Mouse (Mus musculus) hindbrain, embryonic 12.5 days (tissue): Measurements from ENCODE around the gene Tbl1xr1. TPM values are rescaled to one million over a fixed set of nuclear protein-coding genes. Genes with fewer than 3 reads are reported as not detected.

ENCODE experiments used
- ATAC-seq: fragments of 200-750 bp; cut with Nextera tagmentation; 2 replicates; pipeline ENCODE4 v1.8.0; 2017; ENCODE audit warnings: moderate TSS enrichment; ENCODE audit not compliant: low FRiP score
- H3K27ac ChIP-seq: fragments of 300-500 bp; sonication (generic); 2 replicates; pipeline ENCODE4 v1.5.1; 2016; ENCODE audit warnings: mild to moderate bottlenecking
- H3K27me3 ChIP-seq: fragments of 300-500 bp; sonication (generic); 2 replicates; pipeline ENCODE4 v1.6.1; 2016; ENCODE audit warnings: mild to moderate bottlenecking
- H3K36me3 ChIP-seq: fragments of 300-500 bp; sonication (generic); 2 replicates; pipeline ENCODE4 v1.6.1; 2016; ENCODE audit warnings: mild to moderate bottlenecking
- H3K4me1 ChIP-seq: fragments of 300-500 bp; sonication (generic); 2 replicates; pipeline ENCODE4 v1.6.1; 2016
- H3K4me2 ChIP-seq: fragments of 300-500 bp; sonication (generic); replicated peaks from 2 replicates; pipeline ENCODE4 v1.6.1; 2016; ENCODE audit warnings: mild to moderate bottlenecking
- H3K4me3 ChIP-seq: fragments of 300-500 bp; sonication (generic); 2 replicates; pipeline ENCODE4 v1.5.1; 2016; ENCODE audit warnings: mild to moderate bottlenecking
- H3K9ac ChIP-seq: fragments of 300-500 bp; sonication (generic); 2 replicates; pipeline ENCODE4 v1.6.1; 2016; ENCODE audit warnings: mild to moderate bottlenecking, moderate library complexity
- H3K9me3 ChIP-seq: fragments of 300-500 bp; sonication (generic); replicated peaks from 2 replicates; pipeline ENCODE4 v1.6.1; 2016; ENCODE audit warnings: mild to moderate bottlenecking
- WGBS: fragments of 180-500 bp; shearing (Covaris S2); methylation state at CpG from one replicate; pipeline ENCODE4 v1.1.7; 2016; 5-methylcytosine and 5-hydroxymethylcytosine counted together
- polyA plus RNA-seq: library from polyadenylated mRNA; unstranded; fragments of >200 nt; fragmentation: Nextera tagmentation; extraction: Ambion mirVana; gene quantifications from 2 replicates; pipeline ENCODE4 v1.2.1, GENCODE M21; 2016

The Tbl1xr1 gene
- polyA plus RNA-seq, 1 experiment from 2014 or later = 33.3 TPM

DNA sequence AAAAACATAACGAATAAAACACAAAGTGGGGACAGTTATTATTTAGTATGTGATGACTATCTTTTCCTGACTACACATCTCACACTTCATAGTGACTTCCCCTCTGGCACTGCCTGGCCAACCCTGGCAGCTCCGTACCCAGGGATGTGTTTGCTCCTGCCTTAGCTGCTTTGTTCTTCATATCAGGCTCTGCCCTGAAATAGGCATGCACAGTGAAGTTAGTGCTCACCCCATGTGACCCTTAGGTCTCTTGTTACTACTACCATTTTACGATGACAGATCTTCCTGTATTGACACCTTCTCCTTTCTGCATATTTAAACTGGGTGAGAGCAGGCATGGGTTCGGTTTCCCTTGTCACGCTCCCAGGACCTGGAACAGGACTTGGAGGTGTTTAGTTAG lies 16.3 kb downstream of the Tbl1xr1 start:
- no peak overlapping the region for H3K27ac ChIP-seq
- 93% methylated on average over 5 of the region's 5 CpGs for WGBS
- H3K36me3 ChIP-seq = no peaks in the 10 kb centered on the region
- H3K4me1 ChIP-seq = peaks cover 11% of the 10 kb centered on the region; the same call in 1 of the 2 replicates
- H3K9ac ChIP-seq = no peak overlapping the region
- no peak for ATAC-seq
- no peaks in the 10 kb centered on the region for H3K27me3 ChIP-seq
- no peaks in the 10 kb centered on the region for H3K9me3 ChIP-seq
- no peak overlapping the region for H3K4me3 ChIP-seq
- H3K4me2 ChIP-seq = no peak overlapping the region

DNA sequence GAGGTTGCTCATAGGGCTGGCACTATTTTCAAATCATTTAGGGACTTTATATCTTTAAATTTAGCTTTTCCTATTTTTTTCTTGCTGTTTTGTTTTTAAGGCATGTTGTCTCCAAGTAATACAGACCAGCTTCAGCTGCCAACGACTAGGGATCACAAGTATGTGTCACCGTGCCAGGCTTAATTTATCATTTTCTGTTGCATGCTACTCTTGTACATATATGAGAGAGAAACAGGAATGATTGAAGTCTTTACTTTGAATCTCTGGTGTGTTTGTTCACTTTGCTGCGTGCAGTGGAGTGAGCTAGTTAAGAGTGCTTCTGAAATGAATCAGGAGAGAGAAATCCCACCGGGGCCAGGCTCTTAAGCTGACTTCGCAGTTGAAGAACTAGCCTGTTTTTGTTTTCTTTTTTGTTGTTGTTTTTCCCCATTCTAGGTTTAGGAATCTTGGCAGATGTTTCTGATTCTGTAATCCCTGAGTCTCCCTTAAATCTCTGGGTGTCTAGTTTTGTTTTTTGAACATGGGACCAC lies 27.6 kb downstream of the Tbl1xr1 start:
- Histone ChIP-seq H3K4me2 (no peak overlapping the region), H3K27me3 (no peaks in the 10 kb centered on the region), H3K9me3 (no peaks in the 10 kb centered on the region), H3K36me3 (no peaks in the 10 kb centered on the region), H3K27ac (no peak overlapping the region), H3K4me3 (no peak overlapping the region), H3K4me1 (peaks cover 18% of the 10 kb centered on the region), H3K9ac (no peak overlapping the region)
- WGBS = 58% methylated on average over 5 of the region's 5 CpGs
- ATAC-seq = no peak

DNA sequence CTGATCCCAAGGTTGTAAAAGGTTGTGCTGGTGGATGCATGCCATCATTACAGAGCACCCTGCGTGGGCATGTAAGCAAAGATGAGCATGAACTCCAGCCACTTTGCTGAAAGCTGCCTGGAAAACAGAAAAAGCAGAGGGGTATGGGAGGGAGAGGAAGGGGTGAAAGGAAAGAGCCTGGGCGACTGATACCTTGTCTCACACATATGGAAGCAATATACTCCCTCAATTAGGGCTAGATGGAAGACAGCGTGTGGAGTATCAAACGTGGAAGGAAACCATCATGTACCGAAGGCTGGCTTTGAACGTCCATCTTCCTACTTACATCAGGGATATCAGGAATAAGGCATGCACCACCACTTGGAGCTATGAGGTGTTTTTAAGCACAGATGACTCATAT lies 29.0 kb downstream of the Tbl1xr1 start:
- Histone ChIP-seq H3K4me1 (peaks cover 13% of the 10 kb centered on the region), H3K4me3 (no peak overlapping the region), H3K36me3 (no peaks in the 10 kb centered on the region), H3K27me3 (no peaks in the 10 kb centered on the region), H3K27ac (no peak overlapping the region), H3K9ac (no peak overlapping the region), H3K4me2 (no peak overlapping the region), H3K9me3 (no peaks in the 10 kb centered on the region)
- WGBS = 67% methylated on average over 6 of the region's 6 CpGs
- ATAC-seq = no peak

DNA sequence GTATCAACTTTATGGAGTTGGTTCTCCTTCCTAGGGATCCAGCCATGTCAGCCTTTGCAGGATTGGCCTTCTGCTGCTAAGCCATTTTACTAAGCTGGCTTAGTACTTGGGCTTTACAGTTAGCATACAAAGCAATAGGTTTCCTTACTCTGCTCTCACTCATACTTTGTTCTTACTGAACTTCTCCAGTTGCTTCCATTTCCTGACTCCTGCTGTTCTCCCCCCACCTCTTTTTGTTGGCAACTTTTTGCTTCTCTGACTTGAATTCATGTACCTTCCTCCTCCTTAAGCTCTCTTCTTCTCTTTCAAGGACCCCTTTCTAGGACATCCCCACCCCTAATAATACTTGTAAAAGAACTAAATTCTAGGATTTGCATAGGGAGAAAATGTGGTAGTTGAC lies 31.6 kb downstream of the Tbl1xr1 start:
- no peak for ATAC-seq
- no peaks in the 10 kb centered on the region for H3K27me3 ChIP-seq
- no peaks in the 10 kb centered on the region for H3K36me3 ChIP-seq

DNA sequence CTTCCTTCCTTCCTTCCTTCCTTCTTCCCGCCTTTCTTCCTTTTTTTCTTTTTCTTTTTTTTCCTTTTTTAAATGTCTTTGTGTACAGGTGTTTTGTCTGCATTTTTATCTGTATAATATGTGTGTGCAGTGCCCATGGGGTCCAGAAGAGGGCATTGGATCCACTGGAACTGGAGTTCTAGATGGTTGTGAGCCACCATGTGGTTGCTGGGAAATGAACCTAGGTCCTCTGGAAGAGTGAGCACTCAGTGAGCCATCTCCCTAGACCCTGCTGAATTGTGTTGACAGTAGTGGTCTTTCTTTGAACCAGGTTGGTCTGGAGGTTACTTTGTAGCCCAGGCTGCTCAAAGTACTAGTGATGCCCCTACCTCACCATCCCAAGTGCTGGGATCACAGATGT lies 33.2 kb downstream of the Tbl1xr1 start:
- peaks cover 4% of the 10 kb centered on the region; the same call in 1 of the 2 replicates for H3K4me1 ChIP-seq
- peaks cover 8% of the 10 kb centered on the region; the same call in 1 of the 2 replicates for H3K9me3 ChIP-seq
- H3K36me3 ChIP-seq = no peaks in the 10 kb centered on the region
- no peak for ATAC-seq
- H3K9ac ChIP-seq = no peak overlapping the region
- no peak overlapping the region for H3K27ac ChIP-seq
- H3K4me2 ChIP-seq = no peak overlapping the region
- H3K27me3 ChIP-seq = no peaks in the 10 kb centered on the region
- H3K4me3 ChIP-seq = no peak overlapping the region
- 74% methylated on average over 1 of the region's 1 CpGs for WGBS

More for the DNA sequence above, 31.6 kb downstream of the Tbl1xr1 start:
- no peak overlapping the region for H3K4me2 ChIP-seq
- no peak overlapping the region for H3K9ac ChIP-seq
- H3K27ac ChIP-seq = no peak overlapping the region
- H3K9me3 ChIP-seq = peaks cover 8% of the 10 kb centered on the region; the same call in 1 of the 2 replicates
- peaks cover 13% of the 10 kb centered on the region; the same call in 1 of the 2 replicates for H3K4me1 ChIP-seq
- H3K4me3 ChIP-seq = no peak overlapping the region

DNA sequence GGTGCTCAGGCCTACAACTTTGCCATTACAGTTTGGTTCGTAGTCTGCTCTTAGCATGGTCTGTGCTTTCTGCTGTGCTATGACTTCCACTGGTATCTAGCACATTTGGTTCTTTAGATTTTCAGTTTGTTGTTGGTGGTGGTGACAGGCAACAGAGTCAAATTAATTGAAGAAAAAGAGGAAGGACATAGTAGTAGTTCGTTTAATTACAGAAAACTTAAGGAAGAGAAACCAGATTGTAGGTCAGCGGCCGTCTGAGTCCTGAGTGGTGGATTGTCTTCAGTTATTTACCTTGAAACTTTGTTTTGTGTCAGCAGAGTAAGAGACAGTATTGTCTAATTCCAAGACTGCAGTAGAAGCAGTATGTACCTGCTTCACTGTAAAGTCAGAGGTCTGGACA lies 37.3 kb downstream of the Tbl1xr1 start:
- no peak overlapping the region for H3K27ac ChIP-seq
- no peak overlapping the region for H3K4me3 ChIP-seq
- 92% methylated on average over 4 of the region's 4 CpGs for WGBS
- H3K4me1 ChIP-seq = peaks cover 4% of the 10 kb centered on the region
- ATAC-seq = no peak
- H3K9ac ChIP-seq = no peak overlapping the region
- no peak overlapping the region for H3K4me2 ChIP-seq
- peaks cover 8% of the 10 kb centered on the region; the same call in 1 of the 2 replicates for H3K9me3 ChIP-seq
- no peaks in the 10 kb centered on the region for H3K36me3 ChIP-seq
- H3K27me3 ChIP-seq = no peaks in the 10 kb centered on the region

DNA sequence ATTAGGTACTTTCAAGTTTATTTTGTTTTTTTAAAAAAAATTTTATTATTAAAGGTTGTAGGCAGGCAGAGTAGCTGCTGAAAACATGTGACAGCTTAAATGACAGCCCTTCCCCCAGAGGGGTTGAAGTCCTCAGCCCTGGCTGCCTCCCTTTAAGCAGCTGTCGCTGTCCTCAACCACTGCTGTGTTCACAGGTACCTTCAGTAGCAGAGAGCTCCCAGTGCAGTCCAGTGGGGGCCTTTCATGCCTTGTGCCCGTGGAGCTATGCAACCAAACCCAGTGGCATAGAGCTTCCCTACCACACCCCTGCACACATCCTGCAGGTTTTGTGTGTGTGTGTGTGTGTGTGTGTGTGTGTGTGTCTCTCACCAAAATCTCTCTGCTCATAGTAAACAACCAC lies 38.8 kb downstream of the Tbl1xr1 start:
- H3K27ac ChIP-seq = no peak overlapping the region
- ATAC-seq = peak; percentile 74
- H3K27me3 ChIP-seq = no peaks in the 10 kb centered on the region
- no peaks in the 10 kb centered on the region for H3K36me3 ChIP-seq
- no peak overlapping the region for H3K4me2 ChIP-seq
- no peak overlapping the region for H3K9ac ChIP-seq
- H3K4me3 ChIP-seq = no peak overlapping the region
- WGBS = 42% methylated on average over 2 of the region's 2 CpGs
- peaks cover 8% of the 10 kb centered on the region; the same call in 1 of the 2 replicates for H3K9me3 ChIP-seq
- peaks cover 4% of the 10 kb centered on the region for H3K4me1 ChIP-seq

DNA sequence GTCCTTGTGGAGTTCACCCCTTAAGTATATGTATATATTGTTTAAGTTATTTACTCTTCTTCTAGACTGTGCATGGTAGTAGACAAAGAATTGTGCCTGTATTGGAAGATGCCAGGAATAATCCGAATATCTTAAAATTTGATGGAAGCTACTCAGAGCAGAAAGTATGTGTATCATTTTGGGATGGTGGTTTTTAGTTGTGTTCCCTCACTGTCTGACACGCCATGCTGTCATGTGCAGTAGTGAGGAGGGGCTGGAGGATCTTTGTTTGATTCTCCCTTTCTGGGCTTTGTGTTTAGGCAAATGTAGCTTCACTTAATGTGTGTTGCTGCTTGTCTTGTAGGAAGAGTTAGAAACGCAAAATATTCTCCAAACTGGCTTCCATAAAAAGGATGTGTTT lies 39.2 kb downstream of the Tbl1xr1 start:
- no peak overlapping the region for H3K9ac ChIP-seq
- ATAC-seq = peak; percentile 56
- H3K9me3 ChIP-seq = peaks cover 8% of the 10 kb centered on the region; the same call in 1 of the 2 replicates
- H3K27ac ChIP-seq = no peak overlapping the region
- H3K4me2 ChIP-seq = no peak overlapping the region
- no peaks in the 10 kb centered on the region for H3K36me3 ChIP-seq
- no peaks in the 10 kb centered on the region for H3K27me3 ChIP-seq
- peaks cover 4% of the 10 kb centered on the region for H3K4me1 ChIP-seq
- H3K4me3 ChIP-seq = no peak overlapping the region
- WGBS = 84% methylated on average over 3 of the region's 3 CpGs

DNA sequence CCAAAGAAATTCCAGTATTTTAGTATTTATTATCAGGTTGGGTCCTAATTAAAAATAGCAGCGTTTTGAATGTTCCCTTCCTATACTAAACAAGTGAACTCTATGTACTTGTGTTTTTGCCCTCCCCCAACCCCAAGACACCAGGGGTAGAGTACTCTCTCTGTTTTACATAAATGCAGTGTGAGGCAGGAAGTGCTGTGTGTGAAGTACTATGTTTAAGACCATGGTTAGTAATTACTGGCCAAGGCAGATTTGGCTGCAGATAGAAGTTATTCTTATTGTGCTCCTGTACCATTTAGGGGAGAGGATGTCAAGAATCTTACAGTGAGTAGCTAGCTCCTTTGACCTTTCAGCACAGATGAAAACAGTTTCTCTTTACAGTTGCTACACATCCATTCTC lies 39.7 kb downstream of the Tbl1xr1 start:
- WGBS = 79% methylated on average over 1 of the region's 1 CpGs
- no peak overlapping the region for H3K9ac ChIP-seq

DNA sequence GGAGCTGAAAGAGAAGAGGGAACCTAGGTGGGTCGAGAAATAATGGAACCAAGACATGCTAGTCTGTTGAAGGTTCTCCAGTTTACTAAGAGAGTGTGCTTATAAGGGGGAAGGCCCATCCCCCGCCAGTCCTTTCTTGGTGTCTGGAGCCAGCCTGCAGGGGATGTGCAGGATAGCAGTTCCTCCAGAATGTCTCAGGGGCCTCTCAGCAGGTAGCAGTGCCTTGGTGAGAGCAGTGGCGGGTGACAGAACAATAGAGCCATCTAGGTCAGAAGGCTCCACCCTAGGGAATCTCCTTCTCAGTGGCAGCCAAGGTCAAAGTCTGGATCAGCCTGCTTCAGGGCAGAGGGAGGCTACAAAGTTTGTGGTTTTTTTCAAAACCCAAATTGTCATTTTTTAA lies 45.3 kb downstream of the Tbl1xr1 start:
- Histone ChIP-seq H3K4me1 (peaks cover 9% of the 10 kb centered on the region; the same call in 1 of the 2 replicates), H3K27me3 (no peaks in the 10 kb centered on the region), H3K4me2 (no peak overlapping the region), H3K9me3 (no peaks in the 10 kb centered on the region), H3K27ac (no peak overlapping the region), H3K9ac (no peak overlapping the region), H3K4me3 (no peak overlapping the region), H3K36me3 (no peaks in the 10 kb centered on the region)
- no peak for ATAC-seq
- 27% methylated on average over 3 of the region's 3 CpGs for WGBS

More for the DNA sequence above, 39.7 kb downstream of the Tbl1xr1 start:
- peaks cover 4% of the 10 kb centered on the region for H3K4me1 ChIP-seq
- no peaks in the 10 kb centered on the region for H3K27me3 ChIP-seq
- no peak overlapping the region for H3K27ac ChIP-seq
- no peak overlapping the region for H3K4me2 ChIP-seq
- H3K4me3 ChIP-seq = no peak overlapping the region
- ATAC-seq = no peak
- H3K9me3 ChIP-seq = peaks cover 7% of the 10 kb centered on the region; the same call in 1 of the 2 replicates
- H3K36me3 ChIP-seq = no peaks in the 10 kb centered on the region

DNA sequence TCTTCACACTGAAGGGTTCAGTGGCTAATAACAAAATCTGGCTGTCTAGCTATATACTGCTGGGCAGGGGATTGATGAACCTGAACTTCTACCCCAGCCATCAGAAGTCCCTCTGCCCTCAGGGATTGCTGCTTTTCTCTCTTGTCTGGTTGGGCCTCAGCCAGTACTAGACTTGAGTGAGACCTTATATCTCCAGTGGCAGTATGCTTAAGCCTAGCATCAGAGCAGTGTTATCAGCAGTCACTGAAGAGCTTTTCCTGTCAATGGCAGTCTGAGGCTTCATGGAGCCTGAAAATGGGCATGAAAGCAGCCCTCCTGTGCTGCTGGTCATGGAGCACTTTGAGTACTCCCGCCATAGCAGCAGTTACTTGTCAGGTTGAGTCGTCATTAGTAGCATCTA lies 46.7 kb downstream of the Tbl1xr1 start:
- Histone ChIP-seq H3K4me2 (no peak overlapping the region), H3K9ac (no peak overlapping the region), H3K4me3 (no peak overlapping the region), H3K9me3 (no peaks in the 10 kb centered on the region), H3K36me3 (no peaks in the 10 kb centered on the region), H3K4me1 (peaks cover 9% of the 10 kb centered on the region; the same call in 1 of the 2 replicates), H3K27me3 (no peaks in the 10 kb centered on the region), H3K27ac (no peak overlapping the region)
- 81% methylated on average over 2 of the region's 2 CpGs for WGBS
- ATAC-seq = no peak

DNA sequence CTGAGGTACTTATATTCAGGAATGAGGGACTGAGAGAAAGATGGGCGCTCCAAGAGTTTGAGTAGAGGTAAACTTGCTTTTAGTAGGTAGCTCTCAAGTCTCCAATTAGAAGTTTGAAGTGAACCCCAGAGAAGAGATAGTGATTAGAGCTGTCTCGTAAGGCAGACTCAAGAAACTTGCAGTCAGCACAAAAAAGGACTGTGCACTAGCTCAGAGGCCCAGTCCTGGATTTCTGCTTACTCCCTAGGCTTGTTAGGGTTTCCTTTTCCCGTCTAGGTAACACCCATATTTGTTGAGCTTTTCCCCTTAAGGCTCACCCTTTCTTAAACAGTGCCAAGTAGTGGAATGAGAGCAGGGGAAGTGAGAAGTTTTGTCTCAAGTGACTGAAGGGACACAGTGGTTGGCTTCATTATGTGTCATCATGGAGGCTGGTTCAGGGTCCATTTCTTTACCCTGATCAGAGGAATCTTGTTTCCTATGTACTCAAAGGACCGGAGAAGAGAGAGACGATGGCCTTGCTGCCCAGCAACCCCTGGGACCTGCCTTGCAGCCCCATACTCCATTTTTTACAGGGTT lies 49.9 kb downstream of the Tbl1xr1 start:
- no peak overlapping the region for H3K9ac ChIP-seq
- H3K27me3 ChIP-seq = no peaks in the 10 kb centered on the region
- no peak overlapping the region for H3K4me3 ChIP-seq
- ATAC-seq = no peak
- 87% methylated on average over 5 of the region's 5 CpGs for whole genome bisulfite sequencing
- H3K27ac ChIP-seq = no peak overlapping the region
- H3K4me2 ChIP-seq = no peak overlapping the region
- peaks cover 8% of the 10 kb centered on the region; the same call in 1 of the 2 replicates for H3K4me1 ChIP-seq
- H3K9me3 ChIP-seq = 0 out of 2 replicates have a peak, but pooled peaks cover 3% of the 10 kb centered on the region
- 0 out of 2 replicates have a peak, but pooled peaks cover 3% of the 10 kb centered on the region for H3K36me3 ChIP-seq

DNA sequence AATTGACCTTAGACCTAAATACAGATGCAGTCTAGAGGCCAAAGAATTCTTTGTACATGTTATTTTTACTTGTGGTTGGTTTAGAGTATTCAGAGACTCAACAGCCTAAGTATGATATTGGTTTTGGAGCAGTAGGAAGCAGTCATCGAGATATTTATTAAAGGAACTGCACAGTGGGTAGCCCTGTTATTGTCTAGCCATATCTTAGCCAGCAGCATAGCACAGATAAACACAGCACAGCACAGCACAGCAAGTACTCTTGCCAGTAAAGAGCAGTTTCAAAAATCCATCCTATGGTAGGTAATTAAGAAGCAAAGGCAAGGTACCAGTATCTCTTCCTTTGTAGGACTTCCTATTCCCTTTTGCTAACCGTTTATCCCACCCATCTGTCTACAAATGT lies 54.8 kb downstream of the Tbl1xr1 start:
- H3K36me3 ChIP-seq = 0 out of 2 replicates have a peak, but pooled peaks cover 3% of the 10 kb centered on the region
- H3K4me1 ChIP-seq = no peaks in the 10 kb centered on the region
- no peaks in the 10 kb centered on the region for H3K27me3 ChIP-seq
- H3K4me2 ChIP-seq = no peak overlapping the region
- 90% methylated on average over 2 of the region's 2 CpGs for WGBS
- no peak overlapping the region for H3K9ac ChIP-seq
- H3K4me3 ChIP-seq = no peak overlapping the region
- ATAC-seq = no peak
- no peak overlapping the region for H3K27ac ChIP-seq
- H3K9me3 ChIP-seq = 0 out of 2 replicates have a peak, but pooled peaks cover 3% of the 10 kb centered on the region
